Mouse (Mus musculus): ENCODE data around the gene Olfr2. TPM values are rescaled to one million over a fixed set of nuclear protein-coding genes. Genes with fewer than 3 reads are reported as not detected.

Gene Olfr2
- polyA plus RNA-seq (2012; rRNA removed): not detected in 2 replicates

DNA sequence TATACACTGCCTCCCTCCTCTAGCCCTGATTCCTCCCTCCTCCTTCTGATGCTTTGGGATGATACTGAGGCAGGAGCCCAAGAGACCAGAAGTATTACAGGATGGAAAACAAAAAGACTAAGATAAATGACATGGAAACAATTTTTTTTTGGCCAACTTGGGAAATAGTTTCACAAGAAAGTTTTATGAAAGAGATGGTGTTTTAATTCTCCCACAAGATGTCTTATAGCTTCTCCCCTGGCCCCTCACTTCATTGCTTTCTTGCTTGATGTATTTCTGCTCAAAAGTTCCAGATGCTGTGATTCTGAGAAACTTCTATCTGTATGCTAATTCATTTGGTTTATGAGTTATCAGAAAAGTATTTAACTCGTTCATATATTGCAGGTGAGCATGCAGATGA lies at the start of gene Olfr2:
Gene Olfr2 (minus strand): TSS at position 101 of the 400 bp plus-strand sequence.

DNA sequence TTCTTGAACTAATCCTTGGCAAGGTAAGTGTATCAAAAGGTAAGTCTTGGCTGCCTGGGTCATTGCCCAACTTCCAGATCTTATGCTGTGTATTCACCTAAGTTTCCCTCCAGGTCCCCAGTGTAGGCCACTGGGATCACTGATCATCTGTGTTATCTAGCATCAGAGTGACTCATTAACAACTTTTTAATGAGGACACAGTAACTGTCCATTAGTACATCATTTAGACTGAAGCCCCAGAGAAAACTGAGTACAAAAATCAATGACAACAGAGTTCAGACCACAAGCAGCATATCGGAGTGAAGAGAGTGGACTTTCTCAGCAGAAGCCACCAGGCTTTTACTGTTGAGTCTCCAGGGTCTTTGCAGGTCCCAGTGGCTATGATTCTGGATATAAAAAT lies 25.0 kb upstream of the Olfr2 start, which contains the start of gene Olfr713:
Gene Olfr713 (plus strand): TSS at position 301 of the 400 bp plus-strand sequence.

DNA sequence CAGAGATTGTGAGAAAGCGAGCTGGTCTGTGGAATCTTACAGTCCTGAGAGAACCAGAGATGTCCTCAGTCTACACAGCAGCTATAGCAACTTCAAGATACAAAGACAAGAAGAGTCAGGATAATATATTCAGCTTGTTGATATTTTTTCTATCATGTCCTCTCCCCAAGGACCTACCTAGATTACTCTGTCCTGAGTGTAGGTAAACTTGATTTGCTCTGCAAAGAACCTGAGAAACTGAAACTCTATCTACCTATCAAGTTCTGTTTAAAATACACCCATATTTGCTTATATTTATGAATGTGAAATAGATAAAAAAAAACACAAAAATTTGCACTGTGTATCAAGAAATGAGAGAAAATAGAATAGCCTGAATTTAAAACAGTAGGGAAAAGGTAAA lies 30.5 kb downstream of the Olfr2 start, which contains the start of gene Olfr711:
Gene Olfr711 (minus strand): TSS at position 101 of the 400 bp plus-strand sequence.

DNA sequence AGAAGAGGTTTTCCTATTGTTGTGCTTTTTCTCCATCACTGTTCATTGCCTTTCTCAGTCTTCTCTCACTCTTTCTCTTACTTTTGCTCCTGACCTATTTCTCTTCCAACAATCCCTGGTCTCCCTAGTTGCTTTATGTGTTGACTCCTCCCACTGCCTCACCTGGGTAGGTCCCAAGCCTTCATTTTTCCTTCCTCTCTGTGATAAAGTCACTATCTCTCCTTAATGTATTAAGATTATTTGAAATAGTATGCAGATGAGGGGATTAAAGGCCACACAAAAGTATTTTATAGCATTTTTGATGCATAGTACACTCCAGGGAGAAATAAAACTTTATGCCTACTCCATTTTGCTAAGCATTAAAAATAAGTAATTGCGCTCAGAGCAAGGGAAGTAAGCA lies 42.0 kb downstream of the Olfr2 start, which contains the start of gene Olfr6:
Gene Olfr6 (minus strand): TSS at position 101 of the 400 bp plus-strand sequence.

DNA sequence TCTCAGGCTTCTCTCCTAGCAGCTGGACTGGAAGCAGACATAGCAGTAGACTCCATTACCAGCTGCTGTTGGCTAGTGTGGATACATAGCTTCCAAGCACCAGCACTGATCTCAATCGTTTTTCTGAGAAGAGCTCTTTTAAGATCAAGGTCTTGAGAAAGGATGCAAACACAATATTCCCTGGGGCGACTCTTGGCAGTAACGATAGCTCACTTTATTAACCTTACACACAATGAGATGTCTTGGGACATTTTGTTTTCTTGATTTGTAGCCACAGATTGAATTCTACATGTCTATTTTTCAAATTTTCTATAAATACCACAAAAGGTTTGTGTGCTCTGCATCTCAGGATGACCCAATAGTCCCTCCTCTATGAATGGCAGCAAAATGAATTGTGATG lies 57.7 kb downstream of the Olfr2 start, which contains the start of gene Olfr710:
Gene Olfr710 (minus strand): TSS at position 101 of the 400 bp plus-strand sequence.

Other genes with a start within 250 kb of the Olfr2 start
- gene Olfr699, start 212.9 kb downstream of the Olfr2 start, polyA plus RNA-seq (2012; rRNA removed): not detected in 2 replicates
- gene Olfr700, start 197.2 kb downstream of the Olfr2 start, polyA plus RNA-seq (2012; rRNA removed): not detected in 2 replicates
- not detected in 2 replicates for gene Olfr701, start 191.9 kb downstream of the Olfr2 start, polyA plus RNA-seq (2012; rRNA removed)
- not detected in 2 replicates for gene Olfr702, start 172.2 kb downstream of the Olfr2 start, polyA plus RNA-seq (2012; rRNA removed)
- not detected in 2 replicates for gene Olfr703, start 162.7 kb downstream of the Olfr2 start, polyA plus RNA-seq (2012; rRNA removed)
- gene Olfr704, start 142.9 kb downstream of the Olfr2 start, polyA plus RNA-seq (2012; rRNA removed): not detected in 2 replicates
- gene Olfr705, start 129.2 kb downstream of the Olfr2 start, polyA plus RNA-seq (2012; rRNA removed): not detected in 2 replicates
- not detected in 2 replicates for gene Olfr706, start 117.9 kb downstream of the Olfr2 start, polyA plus RNA-seq (2012; rRNA removed)
- gene Olfr707, start 104.8 kb downstream of the Olfr2 start, polyA plus RNA-seq (2012; rRNA removed): not detected in 2 replicates
- not detected in 2 replicates for gene Olfr1532-ps1, start 98.1 kb downstream of the Olfr2 start, polyA plus RNA-seq (2012; rRNA removed)
- gene Olfr709-ps1, start 73.9 kb downstream of the Olfr2 start, polyA plus RNA-seq (2012; rRNA removed): not detected in 2 replicates
- gene Olfr710, start 57.8 kb downstream of the Olfr2 start, polyA plus RNA-seq (2012; rRNA removed): not detected in 2 replicates
- not detected in 2 replicates for gene Olfr6, start 42.1 kb downstream of the Olfr2 start, polyA plus RNA-seq (2012; rRNA removed)
- gene Olfr711, start 30.6 kb downstream of the Olfr2 start, polyA plus RNA-seq (2012; rRNA removed): not detected in 2 replicates
- not detected in 2 replicates for gene Olfr713, start 25.1 kb upstream of the Olfr2 start, polyA plus RNA-seq (2012; rRNA removed)
- gene Olfr714, start 64.9 kb upstream of the Olfr2 start, polyA plus RNA-seq (2012; rRNA removed): not detected in 2 replicates
- not detected in 2 replicates for gene Olfr17, start 87.1 kb upstream of the Olfr2 start, polyA plus RNA-seq (2012; rRNA removed)
- not detected in 2 replicates for gene Olfr715b, start 104.3 kb upstream of the Olfr2 start, polyA plus RNA-seq (2012; rRNA removed)
- not detected in 2 replicates for gene Olfr715, start 125.0 kb upstream of the Olfr2 start, polyA plus RNA-seq (2012; rRNA removed)
- not detected in 2 replicates for gene Olfr716, start 132.3 kb upstream of the Olfr2 start, polyA plus RNA-seq (2012; rRNA removed)
- gene Nlrp14, start 160.9 kb upstream of the Olfr2 start, polyA plus RNA-seq (2012; rRNA removed): not detected in 2 replicates
- gene Rbmxl2, start 203.4 kb upstream of the Olfr2 start, polyA plus RNA-seq (2012; rRNA removed): not detected in 2 replicates

All from stomach, adult 2 months (tissue).